Mouse (Mus musculus) cortical plate, adult 2 months (tissue): ENCODE results near the gene Nelfe.

ENCODE experiments used
- CTCF ChIP-seq: fragments of 200-500 bp; IDR thresholded peaks from 2 replicates; pipeline ENCODE4 v1.5.1; 2011; ENCODE audit warnings: mild to moderate bottlenecking, control low read depth, low read length; ENCODE audit not compliant: insufficient read depth; ENCODE audit errors: extremely low read depth
- POLR2A ChIP-seq: fragments of 200-500 bp; IDR thresholded peaks from 2 replicates; pipeline ENCODE4 v1.6.1; 2011; ENCODE audit warnings: mild to moderate bottlenecking, low read length, control low read depth; ENCODE audit not compliant: insufficient read depth; ENCODE audit errors: extremely low read depth

DNA sequence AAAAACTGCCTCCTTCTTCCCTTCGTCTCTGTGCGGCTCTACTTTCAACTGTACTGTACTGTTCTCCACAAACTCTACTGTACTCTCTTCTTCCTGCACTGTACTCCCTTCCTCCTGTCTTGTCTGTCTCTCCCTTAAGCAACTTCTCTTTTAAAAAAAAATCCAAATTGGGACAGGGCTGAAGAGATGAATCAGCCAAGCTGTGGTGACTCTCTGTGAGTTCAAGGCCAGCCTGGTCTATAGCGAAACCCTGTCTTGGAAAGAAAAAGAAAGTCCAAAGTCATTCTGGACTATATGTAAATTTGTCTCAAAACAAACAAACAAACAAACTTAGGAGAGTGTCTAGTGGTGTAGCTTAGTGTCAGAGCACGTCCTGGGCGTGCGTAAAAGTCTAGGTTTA, 24.1 kb downstream of the Nelfe start:
- TF ChIP-seq CTCF (no peak), POLR2A (no peak)
